Mouse (Mus musculus): Measurements from ENCODE around the gene Rsph3b.
"Not testable (repeated sequence)": the region's sequence is repeated elsewhere in the genome, so short reads cannot be mapped to it uniquely, and the experiment has no call there.

GRCm38 (mm10) chr17:6960776-6961175 lies 12.3 kb upstream of the Rsph3b start, which contains the start of gene Tagap1:
- TF ChIP-seq POLR2A (IDR thresholded peaks at IDR 0.05; ENCODE audit: low read depth, low read length); CTCF (IDR thresholded peaks at IDR 0.05; ENCODE audit: extremely low read depth, insufficient read depth, insufficient read length, insufficient replicate concordance): not testable (repeated sequence)
